Mouse (Mus musculus) megakaryocyte, adult 5-6 weeks (primary cell): ENCODE data around the gene Phyhipl. TPM values are rescaled to one million over a fixed set of nuclear protein-coding genes. Genes with fewer than 3 reads are reported as not detected.

Source experiments
- ATAC-seq: 2 replicates; pipeline ENCODE4 v1.8.0; 2016; ENCODE audit warnings: mild to moderate bottlenecking, inconsistent platforms; ENCODE audit not compliant: poor library complexity, severe bottlenecking
- total RNA-seq, 2 experiments: library from RNA; stranded (forward) in 1 of 2; stranded (reverse) in 1 of 2; fragments of 153-499, 151-499 nt in 1 of 2; fragments of 221-1000, 200-1000 nt in 1 of 2; gene quantifications; 2 replicates each; pipeline versions ENCODE4 v1.2.3 to v1.2.4; 2015 to 2017

Gene Phyhipl
- total RNA-seq, 2 experiments from 2014 or later: not detected

- no peak for ATAC-seq
These were observed 18.0 kb downstream of the Phyhipl start for GRCm38 (mm10) chr10:70637640-70638328.

- ATAC-seq: no peak
These were observed 20.5 kb downstream of the Phyhipl start for GRCm38 (mm10) chr10:70635261-70635660.

GRCm38 (mm10) chr10:70631142-70631541 is 24.6 kb downstream of the Phyhipl start:
- no peak for ATAC-seq

- ATAC-seq: no peak
These were observed 32.3 kb downstream of the Phyhipl start for GRCm38 (mm10) chr10:70623461-70623860.

- ATAC-seq: no peak
These were observed 39.4 kb downstream of the Phyhipl start for GRCm38 (mm10) chr10:70616377-70616776.

- no peak for ATAC-seq
These were observed 44.1 kb downstream of the Phyhipl start for GRCm38 (mm10) chr10:70611633-70612032.

GRCm38 (mm10) chr10:70599925-70600305 is 55.9 kb downstream of the Phyhipl start:
- ATAC-seq: no peak

- ATAC-seq: no peak
These were observed 56.4 kb downstream of the Phyhipl start for GRCm38 (mm10) chr10:70599126-70599924.

GRCm38 (mm10) chr10:70598516-70599125 is 57.1 kb downstream of the Phyhipl start:
- no peak for ATAC-seq

- ATAC-seq: no peak
These were observed 57.7 kb downstream of the Phyhipl start for GRCm38 (mm10) chr10:70598081-70598515.

GRCm38 (mm10) chr10:70594007-70594406 is 61.8 kb downstream of the Phyhipl start:
- no peak for ATAC-seq

- ATAC-seq: no peak
These were observed 68.8 kb downstream of the Phyhipl start for GRCm38 (mm10) chr10:70586876-70587405.

- ATAC-seq: no peak
These were observed 71.6 kb downstream of the Phyhipl start for GRCm38 (mm10) chr10:70584171-70584570.

- ATAC-seq: no peak
These were observed 74.1 kb downstream of the Phyhipl start for GRCm38 (mm10) chr10:70581556-70582211.

GRCm38 (mm10) chr10:70563636-70564035 is 92.1 kb downstream of the Phyhipl start:
- ATAC-seq: no peak

GRCm38 (mm10) chr10:70552531-70552930 is 103.2 kb downstream of the Phyhipl start:
- no peak for ATAC-seq

- ATAC-seq: no peak
These were observed 112.9 kb downstream of the Phyhipl start for GRCm38 (mm10) chr10:70542857-70543256.

- ATAC-seq: no peak
These were observed 115.1 kb downstream of the Phyhipl start for GRCm38 (mm10) chr10:70540456-70541195.

- no peak for ATAC-seq
These were observed 116.5 kb downstream of the Phyhipl start for GRCm38 (mm10) chr10:70539251-70539650.

- no peak for ATAC-seq
These were observed 118.1 kb downstream of the Phyhipl start for GRCm38 (mm10) chr10:70537694-70538093.
